Mouse (Mus musculus) neural tube, embryonic 15.5 days (tissue): ENCODE measurements around the gene Ide. TPM values are rescaled to one million over a fixed set of nuclear protein-coding genes. Genes with fewer than 3 reads are reported as not detected.
A peak's percentile ranks its signal among the peaks of the same experiment; 100 is the strongest.

ENCODE experiments used
- ATAC-seq: fragments of 200-750 bp; cut with Nextera tagmentation; 2 replicates; pipeline ENCODE4 v1.8.0; 2017; ENCODE audit warnings: mild to moderate bottlenecking, moderate TSS enrichment, moderate library complexity; ENCODE audit not compliant: low FRiP score
- H3K27ac ChIP-seq: fragments of 300-500 bp; sonication (generic); replicated peaks from 2 replicates; pipeline ENCODE4 v1.5.1; 2015; ENCODE audit warnings: mild to moderate bottlenecking, inconsistent platforms
- H3K27me3 ChIP-seq: fragments of 300-500 bp; sonication (generic); replicated peaks from 2 replicates; pipeline ENCODE4 v1.6.1; 2015; ENCODE audit warnings: inconsistent platforms
- H3K36me3 ChIP-seq: fragments of 300-500 bp; sonication (generic); 2 replicates; pipeline ENCODE4 v1.6.1; 2015; ENCODE audit warnings: inconsistent platforms
- H3K4me1 ChIP-seq: fragments of 300-500 bp; sonication (generic); 2 replicates; pipeline ENCODE4 v1.6.1; 2015; ENCODE audit warnings: inconsistent platforms
- H3K4me2 ChIP-seq: fragments of 300-500 bp; sonication (generic); 2 replicates; pipeline ENCODE4 v1.6.1; 2015; ENCODE audit warnings: inconsistent platforms, mild to moderate bottlenecking, moderate library complexity
- H3K4me3 ChIP-seq: fragments of 300-500 bp; sonication (generic); replicated peaks from 2 replicates; pipeline ENCODE4 v1.5.1; 2015; ENCODE audit warnings: mild to moderate bottlenecking, inconsistent platforms
- H3K9ac ChIP-seq: fragments of 300-500 bp; sonication (generic); replicated peaks from 2 replicates; pipeline ENCODE4 v1.6.1; 2015; ENCODE audit warnings: mild to moderate bottlenecking, inconsistent platforms
- H3K9me3 ChIP-seq: fragments of 300-500 bp; sonication (generic); replicated peaks from 2 replicates; pipeline ENCODE4 v1.6.1; 2016; ENCODE audit warnings: inconsistent platforms
- WGBS: fragments of 180-500 bp; shearing (Covaris S2); methylation state at CpG from one replicate; pipeline ENCODE4 v1.1.7; 2015; ENCODE audit warnings: mixed read lengths; 5-methylcytosine and 5-hydroxymethylcytosine counted together
- polyA plus RNA-seq: library from polyadenylated mRNA; unstranded; fragments of >200 nt; fragmentation: Nextera tagmentation; extraction: Ambion mirVana; gene quantifications from 2 replicates; pipeline ENCODE4 v1.2.1, GENCODE M21; 2015

Gene Ide
- polyA plus RNA-seq, 1 experiment from 2014 or later: 47.2 TPM

- no peaks in the 10 kb centered on the region for H3K27me3 ChIP-seq
- no peak overlapping the region for H3K4me2 ChIP-seq
- no peak for ATAC-seq
- no peaks in the 10 kb centered on the region for H3K9me3 ChIP-seq
- no peaks in the 10 kb centered on the region for H3K4me1 ChIP-seq
- H3K4me3 ChIP-seq: no peak overlapping the region
- no peak overlapping the region for H3K27ac ChIP-seq
- 92% methylated on average over 3 of the region's 3 CpGs for whole genome bisulfite sequencing
- no peak overlapping the region for H3K9ac ChIP-seq
- peaks cover 5% of the 10 kb centered on the region for H3K36me3 ChIP-seq
Observed at GRCm38 (mm10) chr19:37301733-37302132, 35.9 kb downstream of the Ide start.

DNA sequence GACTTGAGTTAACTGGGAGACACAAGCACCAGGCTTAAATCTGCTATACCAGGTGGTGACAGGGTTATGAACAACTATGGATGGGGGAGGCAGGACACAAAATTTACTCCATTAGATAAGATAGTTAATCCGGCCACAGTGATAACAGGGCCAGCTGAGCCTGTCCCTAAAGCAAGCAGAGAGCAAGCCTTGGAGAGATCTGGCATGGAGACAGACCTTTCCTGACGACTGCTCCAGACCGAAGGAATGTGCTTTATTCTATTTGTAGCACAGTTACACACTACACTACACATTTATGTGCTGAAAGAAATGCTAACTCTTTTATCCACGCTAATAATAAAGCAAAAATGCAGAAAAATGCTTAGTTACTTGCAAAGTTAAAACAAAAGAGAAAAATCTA lies 46.0 kb downstream of the Ide start:
- Histone ChIP-seq H3K27ac (no peak overlapping the region), H3K4me2 (no peak overlapping the region), H3K27me3 (no peaks in the 10 kb centered on the region), H3K4me3 (no peak overlapping the region), H3K9ac (no peak overlapping the region), H3K36me3 (peaks cover 14% of the 10 kb centered on the region), H3K9me3 (no peaks in the 10 kb centered on the region), H3K4me1 (no peaks in the 10 kb centered on the region)
- 79% methylated on average over 4 of the region's 4 CpGs for WGBS
- no peak for ATAC-seq

DNA sequence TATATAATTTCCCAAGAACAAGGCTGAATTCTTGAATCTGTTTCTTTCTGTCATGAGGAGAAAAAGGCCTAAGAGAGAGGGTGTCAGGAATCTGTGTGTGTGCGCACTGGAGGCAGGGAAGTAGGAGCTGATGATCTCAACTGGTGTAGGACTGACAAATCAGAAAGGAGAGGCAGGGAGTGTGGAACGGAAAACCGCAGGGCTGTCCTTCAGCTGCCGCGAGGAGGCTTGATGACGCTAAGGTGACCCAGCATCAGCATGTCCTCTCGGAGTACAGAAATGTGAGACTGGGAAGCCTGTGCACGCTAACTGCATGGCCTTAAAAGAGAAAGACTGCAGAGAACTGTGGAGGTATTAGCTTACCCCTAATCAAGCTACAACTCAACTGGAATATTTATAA lies 46.7 kb downstream of the Ide start:
- no peaks in the 10 kb centered on the region for H3K27me3 ChIP-seq
- no peak for ATAC-seq
- H3K27ac ChIP-seq: no peak overlapping the region
- H3K4me1 ChIP-seq: no peaks in the 10 kb centered on the region
- peaks cover 12% of the 10 kb centered on the region for H3K36me3 ChIP-seq
- no peaks in the 10 kb centered on the region for H3K9me3 ChIP-seq
- 88% methylated on average over 8 of the region's 8 CpGs for WGBS
- no peak overlapping the region for H3K4me3 ChIP-seq
- no peak overlapping the region for H3K4me2 ChIP-seq
- H3K9ac ChIP-seq: no peak overlapping the region

DNA sequence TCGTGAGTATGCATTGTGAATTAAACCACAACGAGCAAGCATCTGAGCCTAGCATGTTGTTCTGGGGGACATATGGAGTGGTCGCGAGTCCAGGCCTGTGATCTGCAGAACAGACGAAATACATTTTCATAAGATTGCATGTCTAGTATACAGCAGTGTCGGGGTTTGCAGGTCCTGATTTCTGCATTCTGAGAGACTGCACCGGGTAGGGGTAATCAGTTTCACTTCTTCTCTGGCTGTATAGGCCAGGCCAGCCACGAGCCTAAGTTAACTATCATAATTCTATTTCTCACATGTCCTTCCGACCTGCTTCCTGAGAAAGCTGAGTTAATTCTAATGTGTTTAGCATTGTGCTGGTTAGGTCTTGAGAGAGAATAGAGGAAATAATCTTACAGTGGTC lies 52.9 kb downstream of the Ide start:
- 92% methylated on average over 9 of the region's 9 CpGs for WGBS
- H3K9ac ChIP-seq: no peak overlapping the region
- no peaks in the 10 kb centered on the region for H3K9me3 ChIP-seq
- H3K4me2 ChIP-seq: no peak overlapping the region
- H3K4me1 ChIP-seq: no peaks in the 10 kb centered on the region
- peaks cover 50% of the 10 kb centered on the region for H3K36me3 ChIP-seq
- ATAC-seq: no peak
- H3K27ac ChIP-seq: no peak overlapping the region
- H3K4me3 ChIP-seq: no peak overlapping the region
- no peaks in the 10 kb centered on the region for H3K27me3 ChIP-seq

DNA sequence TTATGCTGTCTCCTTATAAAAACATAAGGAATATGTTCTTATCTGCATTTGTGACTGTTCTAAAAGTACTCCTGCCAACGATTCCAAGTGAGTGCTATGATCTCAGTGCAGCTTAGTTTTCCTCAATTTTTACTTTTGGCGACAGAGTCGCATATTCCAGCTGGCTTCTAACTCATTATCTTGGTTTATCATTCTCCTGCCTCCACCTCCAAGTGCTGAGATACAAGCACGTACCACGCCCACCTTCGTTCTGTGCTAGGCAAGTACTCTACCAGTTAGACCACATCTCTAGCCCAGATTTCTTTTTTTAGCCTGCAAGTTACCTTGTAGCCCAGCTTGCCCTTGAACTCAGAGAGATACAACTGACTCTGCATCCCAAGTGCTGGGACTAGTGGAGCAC lies 54.5 kb downstream of the Ide start:
- Histone ChIP-seq H3K9ac (no peak overlapping the region), H3K27me3 (no peaks in the 10 kb centered on the region), H3K4me1 (no peaks in the 10 kb centered on the region), H3K4me3 (no peak overlapping the region), H3K36me3 (peaks cover 66% of the 10 kb centered on the region), H3K4me2 (no peak overlapping the region), H3K27ac (no peak overlapping the region), H3K9me3 (no peaks in the 10 kb centered on the region)
- WGBS: 96% methylated on average over 6 of the region's 6 CpGs
- no peak for ATAC-seq

GRCm38 (mm10) chr19:37281710-37282109 lies 55.9 kb downstream of the Ide start:
- H3K9me3 ChIP-seq: no peaks in the 10 kb centered on the region
- H3K27me3 ChIP-seq: no peaks in the 10 kb centered on the region
- H3K9ac ChIP-seq: no peak overlapping the region
- 100% methylated on average over 1 of the region's 1 CpGs for WGBS
- no peak overlapping the region for H3K27ac ChIP-seq
- H3K4me3 ChIP-seq: no peak overlapping the region
- no peaks in the 10 kb centered on the region for H3K4me1 ChIP-seq
- no peak overlapping the region for H3K4me2 ChIP-seq
- ATAC-seq: no peak
- H3K36me3 ChIP-seq: peaks cover 77% of the 10 kb centered on the region

DNA sequence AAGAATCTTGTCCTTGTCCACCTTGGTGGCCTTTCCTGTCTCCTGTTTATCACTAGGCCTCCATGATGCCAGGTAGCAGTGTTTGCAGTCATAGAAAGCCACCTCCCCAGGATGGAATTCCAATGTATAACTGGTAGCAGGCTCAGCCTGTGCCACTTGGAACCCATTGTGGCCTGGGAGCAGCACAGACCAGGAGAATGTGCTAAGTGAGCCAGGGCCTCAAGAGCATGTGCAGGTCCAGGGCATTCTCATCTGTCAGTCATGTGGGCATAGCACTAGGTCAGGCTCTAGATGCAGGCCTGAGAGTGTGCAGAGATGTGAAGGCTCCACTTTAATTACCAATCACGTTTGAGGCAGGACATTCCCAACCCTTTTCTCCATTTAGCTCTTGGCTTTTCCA lies 58.5 kb downstream of the Ide start:
- 86% methylated on average over 1 of the region's 1 CpGs for WGBS
- H3K9ac ChIP-seq: no peak overlapping the region
- no peaks in the 10 kb centered on the region for H3K27me3 ChIP-seq
- peaks cover 80% of the 10 kb centered on the region for H3K36me3 ChIP-seq
- no peak overlapping the region for H3K4me2 ChIP-seq
- no peak overlapping the region for H3K27ac ChIP-seq
- ATAC-seq: no peak
- no peaks in the 10 kb centered on the region for H3K4me1 ChIP-seq
- H3K9me3 ChIP-seq: no peaks in the 10 kb centered on the region
- H3K4me3 ChIP-seq: no peak overlapping the region

- WGBS: 91% methylated on average over 9 of the region's 9 CpGs
- no peaks in the 10 kb centered on the region for H3K9me3 ChIP-seq
- no peak overlapping the region for H3K4me3 ChIP-seq
- no peaks in the 10 kb centered on the region for H3K27me3 ChIP-seq
- H3K36me3 ChIP-seq: peaks cover 52% of the 10 kb centered on the region
- no peaks in the 10 kb centered on the region for H3K4me1 ChIP-seq
- no peak for ATAC-seq
- H3K27ac ChIP-seq: no peak overlapping the region
- H3K4me2 ChIP-seq: no peak overlapping the region
- no peak overlapping the region for H3K9ac ChIP-seq
Observed at GRCm38 (mm10) chr19:37275555-37275954, 62.1 kb downstream of the Ide start.

DNA sequence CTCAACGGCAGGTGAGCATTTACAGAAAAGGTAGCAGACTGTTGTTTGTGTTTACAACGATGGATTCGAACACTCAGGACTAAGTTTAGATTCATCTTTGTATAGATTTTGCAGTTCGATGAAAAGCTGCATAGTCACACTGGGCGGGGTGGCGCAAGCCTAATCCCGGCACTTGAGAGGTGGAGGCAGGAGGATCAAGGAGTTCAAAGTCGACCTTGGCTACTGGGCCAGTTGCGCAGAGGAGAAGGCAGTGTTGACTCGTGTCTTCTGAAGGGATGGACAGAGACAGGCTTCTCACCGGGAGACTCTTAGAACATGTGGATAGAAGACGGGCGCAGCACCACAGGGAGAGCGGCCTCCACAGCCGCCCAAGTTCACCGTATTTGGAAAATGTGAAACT lies 68.5 kb downstream of the Ide start:
- Histone ChIP-seq H3K4me1 (peaks cover 4% of the 10 kb centered on the region), H3K27ac (no peak overlapping the region), H3K36me3 (peaks cover 21% of the 10 kb centered on the region), H3K9ac (no peak overlapping the region), H3K4me3 (no peak overlapping the region), H3K9me3 (no peaks in the 10 kb centered on the region), H3K4me2 (no peak overlapping the region), H3K27me3 (no peaks in the 10 kb centered on the region)
- WGBS: 95% methylated on average over 16 of the region's 16 CpGs
- no peak for ATAC-seq

DNA sequence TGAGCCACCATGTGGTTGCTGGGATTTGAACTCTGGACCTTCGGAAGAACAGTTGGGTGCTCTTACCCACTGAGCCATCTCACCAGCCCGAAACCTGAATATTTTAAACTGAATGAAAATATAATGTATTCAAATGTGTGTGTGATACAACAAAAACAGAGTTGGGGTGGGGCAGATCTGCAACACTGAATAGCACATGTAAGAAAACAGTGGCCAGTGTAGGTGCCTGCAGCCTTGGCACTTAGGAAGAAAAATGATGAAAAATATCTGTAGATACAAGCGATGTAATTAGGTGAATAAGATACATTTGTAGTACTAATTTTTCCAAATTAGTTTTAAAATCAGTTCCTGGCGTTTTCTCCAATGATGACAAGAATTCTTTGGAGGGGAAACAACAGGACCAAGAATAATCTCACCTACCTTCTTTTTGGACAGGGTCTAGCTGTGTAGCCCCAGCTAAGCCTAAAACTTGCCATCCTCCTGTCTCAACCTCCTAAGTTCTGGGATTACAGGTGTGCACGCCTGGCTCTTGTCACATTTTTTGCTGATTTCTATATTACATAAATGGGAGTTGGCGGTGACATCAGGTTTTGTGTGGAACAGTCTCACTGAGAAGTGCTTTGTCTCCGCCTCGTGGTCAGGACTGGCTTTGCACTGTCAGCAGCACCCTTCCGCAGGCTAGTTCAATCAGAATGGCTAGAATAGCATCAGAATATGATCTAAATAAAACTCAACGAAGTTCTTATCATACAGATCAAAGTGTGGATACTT lies 72.1 kb downstream of the Ide start:
- Histone ChIP-seq H3K36me3 (peaks cover 16% of the 10 kb centered on the region), H3K4me3 (no peak overlapping the region), H3K9me3 (0 out of 2 replicates have a peak, but pooled peaks cover 3% of the 10 kb centered on the region), H3K27me3 (no peaks in the 10 kb centered on the region), H3K4me2 (peak overlapping the region; percentile 25; the same call in 1 of the 2 replicates), H3K9ac (no peak overlapping the region), H3K4me1 (peaks cover 11% of the 10 kb centered on the region), H3K27ac (no peak overlapping the region; the same call in 1 of the 2 replicates)
- WGBS: 34% methylated on average over 10 of the region's 10 CpGs
- peak; percentile 92 for ATAC-seq

GRCm38 (mm10) chr19:37263943-37264897 lies 73.4 kb downstream of the Ide start:
- H3K9ac ChIP-seq: no peak overlapping the region
- peak overlapping the region; percentile 31 for H3K4me2 ChIP-seq

More at GRCm38 (mm10) chr19:37263943-37264897, 73.4 kb downstream of the Ide start:
- H3K27me3 ChIP-seq: no peaks in the 10 kb centered on the region
- 43% methylated on average over 23 of the region's 23 CpGs for WGBS
- 0 out of 2 replicates have a peak, but pooled peaks cover 4% of the 10 kb centered on the region for H3K9me3 ChIP-seq
- H3K4me1 ChIP-seq: peaks cover 11% of the 10 kb centered on the region
- H3K36me3 ChIP-seq: peaks cover 9% of the 10 kb centered on the region
- ATAC-seq: no peak
- no peak overlapping the region for H3K4me3 ChIP-seq
- H3K27ac ChIP-seq: peak overlapping the region; percentile 18; the same call in 1 of the 2 replicates
